Mouse (Mus musculus): ENCODE measurements around the gene Foxp4. TPM values are rescaled to one million over a fixed set of nuclear protein-coding genes. Genes with fewer than 3 reads are reported as not detected.

Gene Foxp4
- total RNA-seq, 2 experiments from 2014 or later: 43.1 to 50.6 TPM

DNA sequence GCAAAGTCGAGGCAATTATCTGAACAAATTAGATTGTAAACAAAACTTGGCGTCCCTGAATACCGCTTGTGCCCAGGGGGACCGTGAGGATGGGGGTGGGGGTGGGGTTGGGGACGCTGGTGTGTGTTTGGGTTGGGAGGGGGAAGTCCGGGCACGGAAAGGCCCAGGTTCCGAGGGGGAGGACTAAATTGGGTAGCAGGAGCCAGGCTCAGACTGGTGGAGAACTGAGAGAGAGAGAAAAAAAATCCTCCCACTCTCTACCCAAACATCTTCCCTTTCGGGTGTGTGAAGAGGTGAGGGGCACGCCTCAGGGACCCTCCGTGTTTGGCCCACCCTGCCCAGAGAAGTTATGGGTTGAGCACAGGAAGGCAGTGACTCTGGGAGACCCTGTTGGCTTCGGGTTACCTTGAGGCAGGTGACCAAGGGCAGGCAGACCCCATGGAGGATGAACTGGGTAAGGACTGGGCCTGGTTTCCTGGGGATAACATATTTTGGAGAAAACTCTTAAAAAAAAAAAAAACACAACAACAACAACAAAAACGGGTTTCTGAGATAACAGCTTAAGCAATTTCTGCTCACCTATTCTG, 988 bp upstream of the Foxp4 start:
- TF ChIP-seq CTCF (IDR thresholded peaks at IDR 0.05): no peak

DNA sequence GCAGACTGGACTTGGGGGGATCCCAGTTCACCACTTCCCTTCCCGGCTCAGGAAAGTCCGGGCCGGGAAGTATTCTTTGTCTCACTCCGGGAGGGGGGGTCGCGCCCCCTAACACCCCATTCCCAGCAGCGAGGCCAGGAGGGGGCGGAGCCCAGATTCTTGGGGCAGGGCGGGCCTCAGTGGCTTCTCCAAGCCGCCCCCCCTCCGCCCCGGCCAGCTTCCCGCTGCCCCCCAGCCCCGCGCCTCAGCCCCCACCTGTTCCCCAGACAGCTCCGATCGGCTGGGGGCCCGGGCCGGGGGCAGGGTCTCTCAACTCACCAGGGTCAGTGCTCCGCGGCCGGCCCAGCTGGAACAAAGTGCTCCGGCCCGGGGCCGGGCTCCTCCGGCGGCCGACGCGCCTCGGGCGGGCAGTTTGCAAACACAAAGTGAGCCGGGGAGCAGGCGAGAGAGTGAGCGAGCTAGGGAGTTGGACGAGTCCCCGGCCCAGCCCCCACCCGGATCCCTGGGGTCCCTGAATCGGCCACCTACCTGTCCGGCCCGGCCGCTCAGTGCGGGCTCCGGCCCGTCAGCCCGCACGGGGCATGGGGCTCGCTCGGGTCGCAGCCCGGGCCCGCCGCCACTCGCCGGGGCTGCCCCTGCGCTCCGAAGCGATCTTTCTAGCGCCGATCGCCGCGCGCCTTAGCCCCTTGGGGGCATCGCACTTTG, 615 bp downstream of the Foxp4 start:
- Histone ChIP-seq H3K27ac (peak overlapping the region; percentile 44; the same call in 1 of the 2 replicates), H3K4me3 (peak overlapping the region; percentile 58)
- intact Hi-C loops (cut with DNase I): loop anchor here (2.0 kb wide), 3 partner anchors 51 to 119 kb away; no protein-coding TSS in a partner anchor
- no peak for TF ChIP-seq CTCF (IDR thresholded peaks at IDR 0.05)
- DNase-seq (ENCODE audit: extremely low spot score in 1 of 2, low spot score in 2 of 2): peak in 1 of 2 experiments; percentile 26

More for the DNA sequence above, 988 bp upstream of the Foxp4 start:
- no peak for DNase-seq (ENCODE audit: extremely low spot score in 1 of 2, low spot score in 2 of 2)
- intact Hi-C loops (cut with DNase I): loop anchor here (2.0 kb wide), 3 partner anchors 49 to 117 kb away; no protein-coding TSS in a partner anchor
- peak overlapping the region; percentile 58; the same call in 1 of the 2 replicates for H3K4me3 ChIP-seq
- H3K27ac ChIP-seq: no peak overlapping the region

DNA sequence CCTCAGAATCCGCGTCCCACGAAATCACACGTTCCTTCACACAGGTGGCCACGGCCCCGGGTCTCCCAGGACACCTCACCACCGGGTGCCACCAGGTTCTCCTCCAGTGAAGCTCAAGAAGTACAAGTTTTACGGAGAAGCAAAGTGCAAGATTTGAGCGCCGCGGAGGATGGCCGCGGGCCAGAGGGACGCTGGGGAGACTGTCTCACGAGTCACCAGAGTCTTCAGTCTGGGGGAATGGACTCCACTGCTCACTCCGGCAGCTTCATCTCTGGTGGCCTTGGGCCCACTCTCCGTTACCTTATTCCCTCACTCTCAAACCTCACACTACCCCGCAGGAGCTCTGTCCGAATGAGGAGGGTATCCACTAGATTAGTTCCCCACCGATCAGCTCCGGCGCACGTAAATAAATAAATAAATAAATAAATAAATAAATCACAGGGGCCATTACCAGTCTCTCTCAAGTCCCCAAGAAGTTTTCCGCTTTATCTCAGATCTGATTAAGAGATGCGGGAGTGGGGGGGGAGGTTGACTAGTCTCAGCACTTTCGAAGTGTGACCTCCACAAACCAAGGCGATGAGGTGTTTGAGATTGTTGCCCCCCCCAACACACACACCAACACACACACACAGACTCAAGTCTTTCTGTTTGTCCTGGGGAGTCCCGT, 1.3 kb downstream of the Foxp4 start:
- no peak for TF ChIP-seq CTCF (IDR thresholded peaks at IDR 0.05)
- peak overlapping the region; percentile 58 for H3K4me3 ChIP-seq
- intact Hi-C loops (cut with DNase I): no loop called here
- DNase-seq (ENCODE audit: extremely low spot score in 1 of 2, low spot score in 2 of 2): no peak
- no peak overlapping the region for H3K27ac ChIP-seq

DNA sequence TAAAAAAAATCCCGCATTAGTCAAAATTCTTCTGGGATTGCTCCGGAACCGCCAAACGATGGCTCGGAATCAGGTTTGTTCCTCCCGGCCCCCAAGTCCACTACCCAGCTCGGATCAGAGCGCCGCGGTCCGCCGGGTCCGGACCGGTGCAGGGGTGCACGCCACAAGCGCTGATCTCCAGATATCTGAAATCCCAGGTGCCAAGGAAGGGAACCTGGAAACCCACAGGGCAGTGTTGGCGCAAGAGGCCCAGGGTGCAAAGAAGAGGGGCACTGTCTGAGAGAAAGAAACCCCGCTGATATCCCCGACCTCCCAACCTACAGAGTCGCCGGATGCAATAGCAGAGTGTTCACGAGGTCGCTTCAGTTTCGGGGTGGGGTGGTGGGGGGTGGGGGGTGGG, 1.9 kb downstream of the Foxp4 start:
- H3K27ac ChIP-seq: no peak overlapping the region
- intact Hi-C loops (cut with DNase I): no loop called here
- DNase-seq (ENCODE audit: extremely low spot score in 1 of 2, low spot score in 2 of 2): no peak
- TF ChIP-seq CTCF (IDR thresholded peaks at IDR 0.05): no peak
- peak overlapping the region; percentile 23 for H3K4me3 ChIP-seq

DNA sequence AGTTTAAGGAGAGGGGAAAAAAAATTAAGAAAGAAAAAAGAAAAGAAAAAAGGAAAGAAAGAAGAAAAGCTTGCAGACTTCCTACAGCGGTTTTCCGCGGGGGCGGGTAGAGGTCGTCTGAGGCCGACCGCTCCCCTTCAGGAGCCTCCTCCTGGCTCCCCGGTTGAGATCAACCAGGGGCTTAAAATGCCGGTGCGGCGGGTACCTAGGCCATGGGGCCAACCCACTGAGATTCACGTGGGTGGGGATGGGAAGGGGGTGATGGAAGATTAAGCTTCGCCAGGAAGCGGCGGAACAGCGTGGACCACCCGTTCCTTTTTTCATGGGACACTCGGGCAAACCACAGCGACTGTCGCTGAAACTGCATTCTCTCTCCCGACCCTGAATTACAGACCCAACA, 2.3 kb downstream of the Foxp4 start:
- TF ChIP-seq CTCF (IDR thresholded peaks at IDR 0.05): no peak
- Histone ChIP-seq H3K27ac (no peak overlapping the region), H3K4me3 (peak overlapping the region; percentile 23)
- intact Hi-C loops (cut with DNase I): no loop called here
- no peak for DNase-seq (ENCODE audit: extremely low spot score in 1 of 2, low spot score in 2 of 2)

DNA sequence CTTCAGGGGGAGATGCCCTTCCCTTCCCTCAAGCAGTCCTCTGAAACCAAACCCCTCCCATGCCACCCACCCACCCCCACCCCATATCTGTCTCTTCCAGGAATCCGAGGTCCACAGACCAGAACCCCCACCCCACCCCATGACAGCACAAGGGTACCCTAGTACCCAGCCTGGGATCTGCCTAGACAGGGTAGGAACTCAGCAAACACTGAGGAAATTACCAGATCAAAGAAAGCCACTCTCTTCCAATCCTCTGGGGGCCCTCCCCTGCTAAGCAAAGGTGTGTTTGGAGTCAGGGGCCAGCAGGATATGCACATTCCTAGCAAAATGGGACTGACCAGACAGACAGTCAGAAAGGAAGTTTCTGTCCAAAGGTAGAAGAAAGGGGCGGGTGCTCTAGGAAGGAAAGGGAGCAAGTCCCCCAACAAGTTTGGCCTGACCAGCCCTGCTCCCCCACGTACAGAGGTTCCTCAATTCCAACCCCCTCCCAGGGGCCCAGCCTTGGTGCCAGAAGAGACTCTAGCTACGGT, 3.2 kb downstream of the Foxp4 start:
- no peak overlapping the region for H3K4me3 ChIP-seq
- no peak overlapping the region for H3K27ac ChIP-seq
- TF ChIP-seq CTCF (IDR thresholded peaks at IDR 0.05): no peak
- no peak for DNase-seq (ENCODE audit: extremely low spot score in 1 of 2, low spot score in 2 of 2)
- intact Hi-C loops (cut with DNase I): no loop called here

DNA sequence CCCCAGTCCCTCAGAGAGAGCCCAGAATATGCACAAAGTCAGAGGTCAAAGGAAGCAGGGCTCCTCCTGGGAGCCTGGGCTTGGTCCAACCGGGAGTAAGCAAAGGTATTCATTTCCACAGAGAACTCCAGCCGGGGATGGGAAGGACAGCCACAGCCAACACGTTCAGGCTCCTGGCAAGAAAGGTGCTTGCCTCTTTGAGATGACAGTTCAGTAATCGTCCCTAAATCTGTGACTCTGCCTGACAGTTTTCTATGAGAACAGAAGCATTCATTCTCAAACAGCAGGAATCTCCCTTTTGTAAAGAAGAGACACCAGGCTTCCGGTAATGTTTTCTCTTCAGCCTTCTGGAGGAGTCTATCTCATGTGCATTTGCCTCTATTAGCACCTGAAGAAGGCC, 4.6 kb downstream of the Foxp4 start:
- no peak for DNase-seq (ENCODE audit: extremely low spot score in 1 of 2, low spot score in 2 of 2)
- Histone ChIP-seq H3K4me3 (no peak overlapping the region), H3K27ac (no peak overlapping the region)
- TF ChIP-seq CTCF (IDR thresholded peaks at IDR 0.05): no peak
- intact Hi-C loops (cut with DNase I): no loop called here

DNA sequence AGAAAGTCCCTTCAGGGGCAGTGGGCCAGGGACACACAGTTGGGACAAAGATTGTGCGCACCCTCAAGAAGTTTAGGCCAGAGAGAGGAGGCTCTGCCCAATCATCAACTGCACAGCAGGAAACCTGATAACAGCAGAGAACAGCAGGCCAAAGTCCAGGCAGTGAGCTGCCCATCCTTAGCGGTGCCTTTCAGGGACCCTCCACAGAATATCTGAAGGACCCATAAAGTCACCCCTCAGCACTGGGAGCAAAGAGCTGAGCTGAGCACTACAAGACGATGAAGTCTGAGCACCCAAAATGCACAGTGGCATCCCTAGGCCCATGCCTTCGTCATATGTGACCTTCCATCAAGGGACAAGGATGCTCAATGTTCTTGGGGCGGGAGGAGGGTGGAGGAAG, 6.5 kb downstream of the Foxp4 start:
- TF ChIP-seq CTCF (IDR thresholded peaks at IDR 0.05): no peak
- Histone ChIP-seq H3K4me3 (no peak overlapping the region), H3K27ac (no peak overlapping the region)
- no peak for DNase-seq (ENCODE audit: extremely low spot score in 1 of 2, low spot score in 2 of 2)
- intact Hi-C loops (cut with DNase I): no loop called here

DNA sequence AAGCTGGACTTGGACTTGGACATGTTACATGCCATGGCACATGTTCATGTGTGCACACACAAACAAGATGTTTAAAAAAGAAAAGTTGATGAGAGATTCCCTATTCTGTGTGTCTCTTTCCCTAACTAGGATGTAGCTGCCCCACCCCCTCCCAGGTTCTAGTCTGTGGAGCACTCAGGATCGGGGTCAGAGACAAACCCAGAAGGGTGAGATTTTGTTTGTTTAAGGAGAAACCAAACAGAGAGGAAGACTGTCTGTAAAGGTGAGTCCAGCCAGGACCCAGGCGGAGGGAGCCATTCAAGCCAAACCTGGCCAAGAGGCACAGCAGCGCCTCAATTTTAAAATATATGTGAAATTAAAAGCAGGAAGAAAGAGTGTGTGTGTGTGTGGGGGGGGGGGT, 7.2 kb downstream of the Foxp4 start:
- Histone ChIP-seq H3K4me3 (no peak overlapping the region), H3K27ac (no peak overlapping the region)
- intact Hi-C loops (cut with DNase I): no loop called here
- no peak for DNase-seq (ENCODE audit: extremely low spot score in 1 of 2, low spot score in 2 of 2)
- no peak for TF ChIP-seq CTCF (IDR thresholded peaks at IDR 0.05)

DNA sequence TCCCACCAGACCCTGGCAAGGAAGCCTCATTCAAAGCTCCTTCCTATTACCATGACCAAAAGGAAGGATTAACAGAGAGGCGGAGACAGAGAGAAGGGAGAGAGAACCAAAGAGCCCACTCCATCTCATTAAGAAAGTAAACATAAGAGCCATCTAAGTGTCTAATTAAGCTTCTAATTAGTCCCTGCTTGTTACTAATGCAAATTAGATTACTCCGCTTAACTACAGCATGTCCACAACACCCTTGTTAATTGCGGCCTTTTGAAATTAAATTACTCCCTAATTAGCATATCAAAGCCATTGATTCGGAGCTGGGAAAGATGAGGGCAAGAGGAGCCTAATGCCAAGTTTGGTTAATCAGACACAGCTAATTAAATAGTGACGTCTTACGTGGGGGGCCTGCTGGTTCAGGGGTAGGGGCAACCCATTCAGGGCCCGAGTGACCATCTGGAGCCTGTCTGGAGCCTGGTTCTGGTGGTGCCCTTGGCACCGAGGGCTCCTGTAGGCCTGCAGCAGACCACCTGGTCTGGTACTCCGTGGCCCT, 9.7 kb downstream of the Foxp4 start:
- DNase-seq (ENCODE audit: extremely low spot score in 1 of 2, low spot score in 2 of 2): no peak
- no peak overlapping the region for H3K4me3 ChIP-seq
- no peak overlapping the region for H3K27ac ChIP-seq
- TF ChIP-seq CTCF (IDR thresholded peaks at IDR 0.05): no peak
- intact Hi-C loops (cut with DNase I): no loop called here

DNA sequence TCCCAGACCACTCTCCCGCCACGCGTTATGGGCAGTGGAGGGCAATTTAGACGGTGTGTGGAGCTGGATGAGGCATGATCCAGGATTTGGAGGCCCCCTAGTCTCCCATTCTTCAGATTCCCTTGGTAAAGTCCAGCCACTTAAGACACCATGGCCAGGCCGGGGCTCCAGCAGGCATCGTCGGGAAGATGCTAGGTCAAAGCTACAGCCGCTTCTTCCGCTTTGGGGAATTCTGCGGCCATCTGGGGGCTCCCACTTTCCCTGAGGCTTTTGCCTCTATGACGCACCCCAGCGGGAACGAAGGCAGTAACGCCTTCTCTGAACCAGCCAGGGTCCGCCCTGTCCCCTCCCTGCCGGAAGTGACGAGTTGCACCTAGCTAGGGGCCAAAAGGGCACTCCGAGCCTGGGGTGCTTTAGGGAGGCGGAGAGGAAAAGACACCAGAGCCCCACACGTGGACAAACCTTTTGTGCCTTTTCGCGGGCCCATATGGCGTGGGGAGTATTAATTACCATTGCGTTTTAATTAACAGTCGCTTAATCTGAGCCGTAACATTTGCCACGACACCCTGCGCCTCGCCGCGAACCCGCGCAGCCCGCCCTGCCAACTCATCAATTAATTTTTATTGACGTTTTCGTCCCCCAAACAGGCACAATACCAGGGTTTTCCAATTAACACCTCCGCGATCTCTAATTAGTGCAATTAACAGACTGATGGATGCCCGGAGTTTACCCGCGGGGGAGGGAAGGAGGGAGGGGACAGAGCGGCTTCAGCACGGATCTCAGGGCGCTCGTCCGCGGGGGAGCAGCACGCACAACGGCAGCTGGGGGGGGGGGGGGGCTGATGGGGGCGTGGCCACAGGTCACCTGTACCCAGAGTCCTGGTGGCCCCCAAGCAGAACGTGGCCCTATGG, 15.1 kb downstream of the Foxp4 start:
- intact Hi-C loops (cut with DNase I): no loop called here
- no peak overlapping the region for H3K27ac ChIP-seq
- no peak for TF ChIP-seq CTCF (IDR thresholded peaks at IDR 0.05)
- peak overlapping the region; percentile 47 for H3K4me3 ChIP-seq
- DNase-seq (ENCODE audit: extremely low spot score in 1 of 2, low spot score in 2 of 2): no peak
